Mouse (Mus musculus) embryo, embryonic 11 days (tissue): ENCODE results near the gene Acsl6.
"Not testable (repeated sequence)": the region's sequence is repeated elsewhere in the genome, so short reads cannot be mapped to it uniquely, and the experiment has no call there.

ENCODE experiments used
- DNase-seq: peaks from one replicate; pipeline ENCODE4 v3.0.0-alpha.2; 2015

Gene Acsl6

GRCm38 (mm10) chr11:54396686-54397085 lies 93.1 kb downstream of the Acsl6 start:
- no peak for DNase-seq

GRCm38 (mm10) chr11:54398058-54398457 lies 94.5 kb downstream of the Acsl6 start:
- no peak for DNase-seq

GRCm38 (mm10) chr11:54400803-54401202 lies 97.2 kb downstream of the Acsl6 start:
- DNase-seq, result not testable (repeated sequence)

- no peak for DNase-seq
Observed at GRCm38 (mm10) chr11:54404885-54405284, 101.3 kb downstream of the Acsl6 start.

- DNase-seq, result no peak
Observed at GRCm38 (mm10) chr11:54406930-54407546, 103.4 kb downstream of the Acsl6 start.

- DNase-seq, result peak; percentile 7
Observed at GRCm38 (mm10) chr11:54410612-54411011, 107.0 kb downstream of the Acsl6 start.

- peak; percentile 32 for DNase-seq
Observed at GRCm38 (mm10) chr11:54413017-54413416, 109.4 kb downstream of the Acsl6 start.
